Mouse (Mus musculus): ENCODE measurements around the gene Gdf3. TPM values are rescaled to one million over a fixed set of nuclear protein-coding genes. Genes with fewer than 3 reads are reported as not detected.

Gene Gdf3
- total RNA-seq, 2 experiments from 2014 or later = not detected

DNA sequence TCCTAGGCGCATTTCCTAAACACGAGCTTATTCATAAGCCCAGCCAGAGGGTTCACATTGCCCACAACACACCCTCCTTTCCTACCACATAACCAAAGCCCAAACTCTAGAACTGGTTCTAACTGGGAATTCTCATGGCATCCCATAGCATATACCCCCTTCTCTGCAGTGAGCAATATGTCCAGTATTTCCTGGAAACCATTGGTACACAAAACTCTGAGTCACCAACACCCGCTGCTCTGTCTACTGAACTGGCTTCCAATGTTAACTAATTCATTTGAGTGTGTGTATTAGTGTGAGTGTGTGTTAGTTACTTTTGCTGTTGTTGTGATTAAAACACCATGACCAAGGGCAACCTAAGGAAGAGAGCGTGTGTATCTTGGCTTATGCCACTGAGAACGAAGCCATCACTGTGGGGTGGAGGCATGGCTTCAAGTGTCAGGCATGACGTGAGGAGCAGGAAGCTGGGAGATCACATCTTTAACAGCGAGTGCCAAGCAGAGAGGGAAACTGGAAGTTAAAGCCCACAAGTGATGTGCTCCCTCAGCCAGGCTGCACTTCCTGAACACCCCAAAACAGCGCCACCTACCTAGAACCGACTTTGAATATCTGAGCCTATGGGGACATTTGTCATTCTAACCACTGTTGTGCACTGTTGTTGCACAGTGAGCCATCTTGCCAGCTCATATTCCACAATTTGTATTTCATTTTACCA is 44.7 kb downstream of the Gdf3 start:
- no peak for DNase-seq

DNA sequence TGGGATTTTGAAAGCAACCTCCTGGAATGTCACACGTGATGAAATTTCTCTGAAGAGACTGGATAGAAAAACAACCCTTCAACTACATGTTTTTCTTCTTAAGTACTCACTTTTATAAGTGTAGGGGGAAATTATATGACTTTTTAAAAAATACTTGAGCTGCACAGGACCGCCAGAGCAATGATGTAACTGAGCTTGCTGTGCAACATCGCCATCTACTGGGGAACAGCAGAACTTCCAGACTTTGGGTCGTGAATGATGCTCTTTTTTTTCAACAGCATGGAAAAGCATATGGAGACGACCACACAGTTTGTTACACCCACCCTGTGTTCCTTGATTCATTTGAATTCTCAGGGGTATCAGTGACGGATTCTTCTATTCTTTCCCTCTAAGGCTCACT is 47.4 kb downstream of the Gdf3 start:
- DNase-seq = peak; percentile 36 to 79

DNA sequence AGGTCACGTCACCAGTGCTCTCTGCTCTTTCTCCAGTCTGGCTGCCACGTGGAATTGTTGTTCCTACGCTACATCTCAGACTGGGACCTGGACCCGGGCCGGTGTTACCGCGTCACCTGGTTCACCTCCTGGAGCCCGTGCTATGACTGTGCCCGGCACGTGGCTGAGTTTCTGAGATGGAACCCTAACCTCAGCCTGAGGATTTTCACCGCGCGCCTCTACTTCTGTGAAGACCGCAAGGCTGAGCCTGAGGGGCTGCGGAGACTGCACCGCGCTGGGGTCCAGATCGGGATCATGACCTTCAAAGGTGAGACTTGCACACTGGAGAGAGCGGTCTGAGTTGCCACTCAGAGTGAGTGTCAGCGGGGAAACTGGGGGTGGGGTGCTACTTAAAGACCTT is 48.9 kb downstream of the Gdf3 start:
- no peak for DNase-seq

GRCm38 (mm10) chr6:122560427-122560826 is 49.5 kb downstream of the Gdf3 start:
- peak; percentile 62 to 86 for DNase-seq

- DNase-seq = peak; percentile 72 to 87
These were observed 52.8 kb downstream of the Gdf3 start for GRCm38 (mm10) chr6:122556959-122557561.

Other genes with a start within 250 kb of the Gdf3 start
- under 1 TPM in 1 of 2 experiments, not detected in 1; 0.33 TPM for gene Rimklb, start 111.3 kb downstream of the Gdf3 start, total RNA-seq (2021)
- gene Mfap5, start 104.2 kb downstream of the Gdf3 start, total RNA-seq (2021) = 10 to 100 TPM; 18.1 to 19.6 TPM
- not detected for gene Aicda, start 56.3 kb downstream of the Gdf3 start, total RNA-seq (2021)
- gene Apobec1, start 7.6 kb downstream of the Gdf3 start, total RNA-seq (2021) = 1 to 10 TPM; 4.5 to 5.1 TPM
- not detected for gene Dppa3, start 16.3 kb upstream of the Gdf3 start, total RNA-seq (2021)
- not detected for gene Nanog, start 97.4 kb upstream of the Gdf3 start, total RNA-seq (2021)
- 1 to 10 TPM; 2.7 to 3.5 TPM for gene Slc2a3, start 191.6 kb upstream of the Gdf3 start, total RNA-seq (2021)
- gene Foxj2, start 209.8 kb upstream of the Gdf3 start, total RNA-seq (2021) = 10 to 100 TPM; 31.7 to 33.5 TPM
- gene C3ar1, start 246.1 kb upstream of the Gdf3 start, total RNA-seq (2021) = 1 to 10 TPM; 1.3 to 1.6 TPM